Mouse (Mus musculus) limb, embryonic 12.5 days (tissue): ENCODE measurements at regions not wholly inside any gene's neighbourhood (a gene's known extent, or its start where the extent isn't known, plus 50 kb on each side); places are given as distances from the start of the nearest gene placed in this dataset.
A peak's percentile ranks its signal among the peaks of the same experiment; 100 is the strongest.

Experiments used
- ATAC-seq: fragments of 200-750 bp; cut with Nextera tagmentation; 2 replicates; pipeline ENCODE4 v1.8.0; 2017; ENCODE audit warnings: low read depth, moderate TSS enrichment; ENCODE audit not compliant: insufficient number of reproducible peaks, insufficient read depth, low FRiP score, low TSS enrichment
- H3K27ac ChIP-seq: fragments of 300-500 bp; sonication (generic); 2 replicates; pipeline ENCODE4 v1.5.1; 2016; ENCODE audit warnings: mild to moderate bottlenecking, moderate library complexity
- H3K27me3 ChIP-seq: fragments of 300-500 bp; sonication (generic); 2 replicates; pipeline ENCODE4 v1.6.1; 2016; ENCODE audit warnings: mild to moderate bottlenecking, moderate library complexity
- H3K36me3 ChIP-seq: fragments of 300-500 bp; sonication (generic); 2 replicates; pipeline ENCODE4 v1.6.1; 2016; ENCODE audit warnings: mild to moderate bottlenecking, moderate library complexity
- H3K4me1 ChIP-seq: fragments of 300-500 bp; sonication (generic); replicated peaks from 2 replicates; pipeline ENCODE4 v1.6.1; 2016
- H3K4me2 ChIP-seq: fragments of 300-500 bp; sonication (generic); 2 replicates; pipeline ENCODE4 v1.6.1; 2016; ENCODE audit warnings: mild to moderate bottlenecking, moderate library complexity
- H3K4me3 ChIP-seq: fragments of 300-500 bp; sonication (generic); replicated peaks from 2 replicates; pipeline ENCODE4 v1.5.1; 2016; ENCODE audit warnings: mild to moderate bottlenecking
- H3K9ac ChIP-seq: fragments of 300-500 bp; sonication (generic); replicated peaks from 2 replicates; pipeline ENCODE4 v1.6.1; 2016; ENCODE audit warnings: mild to moderate bottlenecking, moderate library complexity
- H3K9me3 ChIP-seq: fragments of 300-500 bp; sonication (generic); 2 replicates; pipeline ENCODE4 v1.6.1; 2016; ENCODE audit warnings: mild to moderate bottlenecking, moderate library complexity
- WGBS: fragments of 180-500 bp; shearing (Covaris S2); methylation state at CpG from one replicate; pipeline ENCODE4 v1.1.7; 2016; 5-methylcytosine and 5-hydroxymethylcytosine counted together

DNA sequence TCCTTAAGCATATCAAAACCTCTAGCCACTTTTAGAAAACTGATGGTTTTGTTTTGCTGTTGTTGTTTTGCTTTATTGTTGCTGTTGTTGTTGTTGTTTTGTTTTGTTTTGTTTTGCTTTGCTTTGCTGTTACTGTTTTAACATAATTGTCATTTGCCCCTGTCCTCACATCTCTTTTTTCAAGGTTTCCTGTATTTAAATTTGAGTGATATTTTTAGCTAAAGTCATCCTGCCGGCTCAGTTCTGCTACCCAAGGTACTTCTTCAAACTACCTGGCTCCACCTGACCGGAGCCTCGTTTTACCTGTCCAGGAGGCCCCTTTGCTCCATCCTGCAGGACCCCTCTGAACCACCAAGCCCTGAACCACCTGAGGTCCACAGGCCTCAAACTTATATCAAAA, 253.4 kb downstream of the Tle4 start:
- Histone ChIP-seq H3K36me3 (no peaks in the 10 kb centered on the region), H3K27ac (no peak overlapping the region), H3K4me2 (no peak overlapping the region), H3K4me1 (peaks cover 12% of the 10 kb centered on the region; the same call in 1 of the 2 replicates), H3K27me3 (no peaks in the 10 kb centered on the region), H3K4me3 (no peak overlapping the region), H3K9me3 (no peaks in the 10 kb centered on the region), H3K9ac (no peak overlapping the region)
- 93% methylated on average over 3 of the region's 3 CpGs for WGBS
- ATAC-seq: no peak

DNA sequence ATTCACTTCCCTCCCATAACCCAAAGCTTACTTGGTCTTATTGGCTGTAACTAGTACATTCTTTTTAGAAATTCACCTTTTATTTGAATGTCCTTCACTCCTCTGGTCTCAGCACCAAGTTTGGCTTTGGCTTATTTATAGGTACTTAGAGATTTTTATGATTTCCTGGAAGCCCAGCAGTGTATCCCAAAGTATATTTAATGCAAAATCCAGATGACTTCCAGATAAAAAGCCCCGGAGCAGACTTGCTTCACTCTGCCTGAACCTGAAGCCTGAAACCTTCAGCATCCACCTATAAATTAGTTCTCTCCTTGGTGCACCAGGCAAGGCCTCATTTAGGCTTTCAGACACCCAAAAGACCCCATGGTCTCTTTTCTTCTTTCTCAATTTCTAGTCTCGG, 250.8 kb downstream of the Tle4 start:
- Histone ChIP-seq H3K4me1 (peaks cover 12% of the 10 kb centered on the region; the same call in 1 of the 2 replicates), H3K9ac (no peak overlapping the region), H3K4me2 (no peak overlapping the region), H3K4me3 (no peak overlapping the region), H3K36me3 (no peaks in the 10 kb centered on the region), H3K27ac (peak overlapping the region; percentile 70), H3K9me3 (no peaks in the 10 kb centered on the region), H3K27me3 (no peaks in the 10 kb centered on the region)
- 17% methylated on average over 2 of the region's 2 CpGs for WGBS
- peak; percentile 52; the same call in 1 of the 2 replicates for ATAC-seq

DNA sequence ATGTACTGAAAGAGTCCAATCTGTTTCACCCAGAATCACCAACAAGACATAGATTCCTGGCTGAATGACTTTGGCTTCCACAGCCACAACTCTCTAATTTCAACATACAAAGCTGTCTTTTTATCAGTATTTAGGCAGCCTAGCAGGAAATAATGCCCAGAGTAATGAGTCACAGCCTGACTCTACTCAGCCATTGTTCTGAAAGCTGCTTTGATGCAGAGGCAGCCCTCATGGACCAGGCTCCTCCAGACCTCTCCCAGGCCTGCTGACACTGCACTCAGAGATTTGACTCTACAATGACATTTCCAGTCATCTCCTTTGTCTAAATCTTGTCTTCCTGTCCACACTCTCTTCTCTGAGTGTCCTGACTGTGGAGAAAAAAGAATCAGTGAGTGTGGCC, 250.4 kb downstream of the Tle4 start:
- no peaks in the 10 kb centered on the region for H3K9me3 ChIP-seq
- peak overlapping the region; percentile 70 for H3K27ac ChIP-seq
- H3K4me2 ChIP-seq: no peak overlapping the region
- no peak overlapping the region for H3K4me3 ChIP-seq
- no peaks in the 10 kb centered on the region for H3K27me3 ChIP-seq
- no peak for ATAC-seq
- peaks cover 12% of the 10 kb centered on the region; the same call in 1 of the 2 replicates for H3K4me1 ChIP-seq
- no peak overlapping the region for H3K9ac ChIP-seq
- no peaks in the 10 kb centered on the region for H3K36me3 ChIP-seq

DNA sequence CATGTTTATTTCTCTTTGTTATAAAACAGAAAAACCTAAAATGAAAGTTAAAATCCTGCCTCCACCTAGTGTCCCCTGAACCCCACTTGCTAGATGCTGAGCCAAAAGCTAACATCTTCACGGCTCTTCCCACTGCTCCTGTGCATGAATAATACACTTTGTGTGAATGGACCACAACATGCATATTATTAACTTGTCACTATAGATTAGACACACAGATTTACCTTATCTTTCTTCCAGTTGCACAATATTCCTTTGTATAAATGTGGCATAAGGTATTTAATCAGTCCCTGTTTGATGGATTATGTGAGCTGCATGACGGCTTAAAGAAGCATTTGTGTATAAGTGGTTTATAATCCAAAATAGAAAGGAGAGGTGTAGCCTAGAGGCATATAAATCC, 248.1 kb downstream of the Tle4 start:
- 92% methylated on average over 2 of the region's 2 CpGs for WGBS
- H3K4me3 ChIP-seq: no peak overlapping the region
- no peak overlapping the region for H3K4me2 ChIP-seq
- H3K4me1 ChIP-seq: peaks cover 12% of the 10 kb centered on the region; the same call in 1 of the 2 replicates
- H3K9ac ChIP-seq: no peak overlapping the region
- no peaks in the 10 kb centered on the region for H3K9me3 ChIP-seq
- H3K27ac ChIP-seq: no peak overlapping the region
- ATAC-seq: no peak
- H3K27me3 ChIP-seq: no peaks in the 10 kb centered on the region
- H3K36me3 ChIP-seq: no peaks in the 10 kb centered on the region

DNA sequence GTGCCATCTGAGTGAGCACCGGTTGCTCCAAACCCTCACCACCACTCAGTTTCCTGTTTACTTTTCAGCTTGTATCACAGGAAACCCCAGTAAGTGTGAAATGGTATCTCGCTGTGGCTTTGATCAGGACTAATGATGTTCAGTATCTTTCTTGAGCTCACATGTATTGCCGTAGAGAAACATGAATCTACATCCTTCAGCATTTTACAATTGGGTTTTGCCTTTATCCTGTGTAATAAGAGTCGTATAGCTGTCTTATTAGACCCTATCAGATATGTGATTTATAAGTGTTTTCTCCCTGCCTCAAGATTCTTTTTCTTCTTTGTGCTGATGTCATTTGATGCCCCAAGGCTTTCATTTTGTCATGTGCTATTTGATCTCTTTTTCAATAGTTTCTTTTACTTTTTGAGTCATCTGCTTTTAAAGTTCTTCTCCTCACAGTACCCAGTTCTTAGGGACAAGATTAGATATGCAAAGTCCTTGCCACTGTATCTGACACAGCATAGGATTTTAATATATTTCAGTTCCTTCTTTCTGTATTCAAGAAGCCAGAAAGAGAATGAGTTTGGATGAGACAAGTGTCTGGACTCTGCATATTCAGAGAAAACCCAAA, 246.0 kb downstream of the Tle4 start:
- ATAC-seq: no peak
- 61% methylated on average over 4 of the region's 4 CpGs for WGBS
- H3K27me3 ChIP-seq: no peaks in the 10 kb centered on the region

DNA sequence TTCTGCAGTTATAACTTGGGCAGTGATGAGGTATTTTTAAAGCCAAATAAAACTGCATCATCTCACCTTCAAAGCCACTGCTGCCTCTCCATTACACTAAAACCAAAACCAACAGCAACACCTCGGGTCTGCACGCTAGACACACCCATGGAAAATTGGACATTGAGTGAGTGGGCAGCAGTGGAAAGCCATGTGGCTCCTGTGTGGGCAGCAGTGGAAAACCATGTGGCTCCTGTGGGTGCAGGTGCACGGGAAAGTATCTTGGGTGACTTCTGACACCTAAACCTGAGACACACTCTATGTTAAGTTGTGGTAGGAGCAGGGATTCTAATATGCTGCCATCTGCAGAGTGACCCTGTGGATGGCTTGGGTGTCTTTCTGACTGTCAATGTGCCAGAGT, 245.3 kb downstream of the Tle4 start:
- H3K4me2 ChIP-seq: no peak overlapping the region
- no peaks in the 10 kb centered on the region for H3K9me3 ChIP-seq
- no peak overlapping the region for H3K9ac ChIP-seq
- no peak for ATAC-seq
- 88% methylated on average over 3 of the region's 3 CpGs for WGBS
- no peak overlapping the region for H3K4me3 ChIP-seq
- no peaks in the 10 kb centered on the region for H3K36me3 ChIP-seq
- peaks cover 6% of the 10 kb centered on the region; the same call in 1 of the 2 replicates for H3K4me1 ChIP-seq
- H3K27ac ChIP-seq: no peak overlapping the region
- H3K27me3 ChIP-seq: no peaks in the 10 kb centered on the region

More for the DNA sequence above, 246.0 kb downstream of the Tle4 start:
- Histone ChIP-seq H3K4me2 (no peak overlapping the region), H3K9ac (no peak overlapping the region), H3K36me3 (no peaks in the 10 kb centered on the region), H3K4me3 (no peak overlapping the region), H3K27ac (no peak overlapping the region), H3K4me1 (peaks cover 12% of the 10 kb centered on the region; the same call in 1 of the 2 replicates), H3K9me3 (no peaks in the 10 kb centered on the region)

DNA sequence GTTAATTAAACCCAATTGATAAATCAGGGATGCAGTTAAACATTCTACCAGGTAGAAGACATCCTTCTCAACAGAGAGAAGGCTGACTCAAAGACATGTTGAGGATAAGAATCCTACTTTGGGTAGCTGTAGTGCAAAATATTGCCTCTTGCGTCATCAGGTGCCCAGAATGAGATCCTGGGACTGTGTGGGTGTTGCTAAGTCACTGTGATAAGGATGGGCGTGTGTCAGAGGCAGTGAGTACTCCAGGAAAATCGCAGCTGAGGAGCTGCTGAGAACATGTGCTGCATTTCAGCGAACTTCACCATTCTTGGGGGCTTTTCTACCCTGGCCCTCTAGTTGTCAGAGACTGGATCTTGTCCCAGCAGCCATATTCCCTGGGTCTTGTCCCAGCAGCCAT, 244.7 kb downstream of the Tle4 start:
- Histone ChIP-seq H3K9me3 (no peaks in the 10 kb centered on the region), H3K36me3 (no peaks in the 10 kb centered on the region), H3K4me1 (no peaks in the 10 kb centered on the region), H3K4me2 (no peak overlapping the region), H3K27me3 (no peaks in the 10 kb centered on the region), H3K27ac (no peak overlapping the region), H3K4me3 (no peak overlapping the region), H3K9ac (no peak overlapping the region)
- WGBS: 89% methylated on average over 4 of the region's 4 CpGs
- ATAC-seq: no peak

DNA sequence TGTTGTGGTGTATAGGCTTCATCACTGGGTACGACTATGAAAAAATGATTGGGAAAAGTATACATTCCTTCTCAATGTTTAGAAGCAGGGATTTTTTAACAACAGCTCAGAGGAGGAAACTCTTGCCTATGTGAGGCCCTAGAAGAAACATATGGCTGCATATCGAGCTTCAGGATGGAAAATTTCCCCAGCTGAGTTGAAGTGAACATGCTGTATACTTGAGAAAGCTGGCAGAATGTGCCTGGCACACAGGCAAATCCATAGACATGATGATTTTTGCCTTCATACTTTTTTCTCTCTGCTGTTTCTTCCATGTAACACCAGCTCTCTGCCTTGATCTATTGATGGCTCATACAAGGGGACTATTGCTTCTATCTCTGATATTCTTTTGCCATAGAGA, 242.7 kb downstream of the Tle4 start:
- H3K9me3 ChIP-seq: no peaks in the 10 kb centered on the region
- H3K4me1 ChIP-seq: no peaks in the 10 kb centered on the region
- no peaks in the 10 kb centered on the region for H3K36me3 ChIP-seq
- 86% methylated on average over 2 of the region's 2 CpGs for WGBS
- no peak overlapping the region for H3K27ac ChIP-seq
- H3K4me2 ChIP-seq: no peak overlapping the region
- no peak overlapping the region for H3K9ac ChIP-seq
- no peak overlapping the region for H3K4me3 ChIP-seq
- no peaks in the 10 kb centered on the region; the same call in 1 of the 2 replicates for H3K27me3 ChIP-seq
- no peak for ATAC-seq

DNA sequence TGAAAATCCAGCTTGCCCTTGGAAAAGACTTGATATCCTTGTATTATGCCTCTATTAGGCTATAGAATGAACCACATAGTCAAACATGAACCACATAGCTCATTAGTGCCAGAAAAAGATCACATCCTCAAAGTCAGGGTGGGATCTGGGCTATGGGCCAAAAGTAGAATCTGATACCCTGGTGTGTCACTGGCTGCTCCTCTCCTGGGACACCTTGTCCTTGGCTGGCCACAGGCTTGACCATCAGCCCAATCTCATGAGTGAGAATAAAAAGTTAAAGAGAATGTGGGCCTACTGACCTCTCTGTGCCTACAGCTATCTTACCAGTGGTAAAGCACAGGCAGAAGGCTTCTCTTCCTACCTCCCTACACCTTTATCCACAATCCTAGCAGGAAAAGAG, 241.9 kb downstream of the Tle4 start:
- Histone ChIP-seq H3K36me3 (no peaks in the 10 kb centered on the region), H3K9me3 (no peaks in the 10 kb centered on the region), H3K27me3 (no peaks in the 10 kb centered on the region; the same call in 1 of the 2 replicates), H3K4me3 (no peak overlapping the region), H3K9ac (no peak overlapping the region), H3K4me1 (no peaks in the 10 kb centered on the region), H3K4me2 (no peak overlapping the region), H3K27ac (no peak overlapping the region)
- no peak for ATAC-seq

DNA sequence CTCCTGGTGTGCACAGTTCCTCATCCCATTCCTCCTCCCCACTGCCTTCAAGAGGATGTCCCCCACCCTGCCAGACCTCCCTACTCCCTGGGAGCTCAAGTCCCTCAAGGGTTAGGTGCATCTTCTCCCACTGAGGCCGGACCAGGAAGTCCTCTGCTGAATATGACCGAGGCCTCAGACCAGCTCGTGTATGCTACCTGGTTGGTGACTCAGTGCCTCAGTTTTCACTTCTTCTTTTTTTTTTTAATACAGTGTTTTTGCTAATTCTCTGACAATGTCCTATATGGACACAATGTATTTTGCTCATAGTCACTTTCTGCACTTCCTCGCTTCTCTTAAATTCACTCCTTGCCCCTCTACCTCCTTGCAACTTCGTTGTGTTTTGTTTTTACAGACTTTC, 237.2 kb downstream of the Tle4 start:
- no peaks in the 10 kb centered on the region for H3K9me3 ChIP-seq
- no peak overlapping the region for H3K4me3 ChIP-seq
- no peak overlapping the region for H3K27ac ChIP-seq
- no peak overlapping the region for H3K9ac ChIP-seq
- 81% methylated on average over 5 of the region's 5 CpGs for WGBS
- no peak overlapping the region for H3K4me2 ChIP-seq
- no peaks in the 10 kb centered on the region for H3K4me1 ChIP-seq
- no peaks in the 10 kb centered on the region for H3K36me3 ChIP-seq
- no peak for ATAC-seq
- no peaks in the 10 kb centered on the region; the same call in 1 of the 2 replicates for H3K27me3 ChIP-seq

DNA sequence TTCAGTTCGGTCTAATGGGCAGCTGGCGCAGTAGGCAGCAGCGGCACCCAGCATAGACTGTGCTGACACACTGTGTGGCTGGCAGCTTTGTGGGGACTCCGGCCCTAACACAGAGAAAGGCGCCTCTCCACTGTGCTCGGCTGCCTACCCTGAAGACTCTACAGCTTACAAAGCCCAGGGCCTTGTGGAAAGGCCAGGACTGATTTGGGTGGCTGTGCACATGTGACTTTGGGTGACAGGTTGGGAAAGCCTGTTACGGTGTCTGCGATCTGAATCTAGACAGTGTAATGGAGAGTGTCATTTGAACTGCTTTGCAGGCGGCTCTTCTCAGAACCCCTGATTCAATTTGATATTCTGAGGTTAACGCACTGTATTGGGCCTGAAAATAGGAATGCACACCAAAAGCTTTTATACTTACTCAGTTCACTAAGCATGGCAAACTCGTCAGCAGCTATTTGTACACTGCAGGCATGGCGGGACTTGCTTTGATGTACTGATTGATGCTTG, 228.7 kb downstream of the Tle4 start:
- H3K9ac ChIP-seq: no peak overlapping the region
- no peaks in the 10 kb centered on the region for H3K36me3 ChIP-seq
- no peak overlapping the region for H3K4me2 ChIP-seq
- no peak for ATAC-seq
- no peaks in the 10 kb centered on the region for H3K9me3 ChIP-seq
- H3K4me1 ChIP-seq: peaks cover 5% of the 10 kb centered on the region; the same call in 1 of the 2 replicates
- no peak overlapping the region for H3K27ac ChIP-seq
- H3K4me3 ChIP-seq: no peak overlapping the region
- no peaks in the 10 kb centered on the region for H3K27me3 ChIP-seq
- 77% methylated on average over 12 of the region's 12 CpGs for WGBS

DNA sequence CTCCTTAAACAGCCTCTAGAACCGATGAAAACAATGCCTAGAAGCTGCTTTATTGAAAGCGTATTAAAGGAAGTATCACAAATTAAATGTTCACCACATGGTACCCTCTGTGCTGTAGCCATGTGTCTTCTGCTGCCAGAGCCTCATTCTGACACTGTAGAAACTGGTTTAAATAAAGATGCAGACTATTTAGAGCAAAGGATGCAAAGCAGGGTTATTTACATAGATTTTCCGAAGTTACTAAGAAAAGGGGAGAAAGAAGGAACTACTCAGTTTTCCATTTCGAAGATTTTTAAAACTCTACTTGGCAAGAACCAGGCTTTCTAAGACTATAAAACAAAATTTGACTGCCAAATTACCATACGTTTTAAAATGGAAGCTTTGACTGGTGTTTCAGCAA, 226.5 kb downstream of the Tle4 start:
- no peak overlapping the region for H3K4me3 ChIP-seq
- no peak overlapping the region for H3K4me2 ChIP-seq
- WGBS: 82% methylated on average over 5 of the region's 5 CpGs
- H3K27me3 ChIP-seq: no peaks in the 10 kb centered on the region
- H3K9me3 ChIP-seq: no peaks in the 10 kb centered on the region
- no peaks in the 10 kb centered on the region for H3K36me3 ChIP-seq
- ATAC-seq: no peak
- no peak overlapping the region for H3K27ac ChIP-seq
- H3K4me1 ChIP-seq: peaks cover 5% of the 10 kb centered on the region; the same call in 1 of the 2 replicates
- H3K9ac ChIP-seq: no peak overlapping the region
